Mouse (Mus musculus): ENCODE results near the gene Agk. TPM values are rescaled to one million over a fixed set of nuclear protein-coding genes. Genes with fewer than 3 reads are reported as not detected.

Agk gene
- polyA plus RNA-seq, 1 experiment from 2014 or later: 44.4 TPM

- Histone ChIP-seq H3K9me3 (replicated peaks; ENCODE audit: control insufficient read depth, low read length) (no peaks in the 10 kb centered on the region), H3K9ac (ENCODE audit: low read length) (no peak overlapping the region), H3K4me2 (ENCODE audit: low read depth, low read length) (no peak overlapping the region), H3K27me3 (ENCODE audit: control insufficient read depth, insufficient read depth, low read length) (peaks cover 2% of the 10 kb centered on the region; the same call in 1 of the 2 replicates), H3K4me1 (ENCODE audit: control insufficient read depth, insufficient read depth, low read length) (0 out of 2 replicates have a peak, but pooled peaks cover 2% of the 10 kb centered on the region), H3K4me3 (ENCODE audit: low read length) (no peak overlapping the region), H3K36me3 (ENCODE audit: control insufficient read depth, insufficient read depth) (no peaks in the 10 kb centered on the region), H3K27ac (ENCODE audit: low read length) (no peak overlapping the region)
- no peak for ATAC-seq (replicated peaks; ENCODE audit: extremely low read depth, insufficient read depth, low FRiP score)
- 80% methylated on average over 17 of the region's 17 CpGs for WGBS
Measured at GRCm38 (mm10) chr6:40432346-40433275, 107.6 kb downstream of the Agk start.

GRCm38 (mm10) chr6:40434697-40435096, 109.7 kb downstream of the Agk start:
- Histone ChIP-seq H3K36me3 (ENCODE audit: control insufficient read depth, insufficient read depth) (no peaks in the 10 kb centered on the region), H3K9ac (ENCODE audit: low read length) (no peak overlapping the region), H3K4me3 (ENCODE audit: low read length) (peak overlapping the region; percentile 89), H3K4me2 (ENCODE audit: low read depth, low read length) (peak overlapping the region; percentile 96), H3K4me1 (ENCODE audit: control insufficient read depth, insufficient read depth, low read length) (0 out of 2 replicates have a peak, but pooled peaks cover 2% of the 10 kb centered on the region), H3K27me3 (ENCODE audit: control insufficient read depth, insufficient read depth, low read length) (peaks cover 5% of the 10 kb centered on the region; the same call in 1 of the 2 replicates), H3K9me3 (replicated peaks; ENCODE audit: control insufficient read depth, low read length) (no peaks in the 10 kb centered on the region), H3K27ac (ENCODE audit: low read length) (no peak overlapping the region)
- no peak for ATAC-seq (replicated peaks; ENCODE audit: extremely low read depth, insufficient read depth, low FRiP score)
- WGBS: 13% methylated on average over 7 of the region's 7 CpGs

- Histone ChIP-seq H3K9ac (ENCODE audit: low read length) (peak overlapping the region; percentile 87), H3K4me3 (ENCODE audit: low read length) (peak overlapping the region; percentile 89), H3K27ac (ENCODE audit: low read length) (0 out of 2 replicates have a peak overlapping the region, but pooled peaks have one; percentile 25), H3K4me1 (ENCODE audit: control insufficient read depth, insufficient read depth, low read length) (0 out of 2 replicates have a peak, but pooled peaks cover 2% of the 10 kb centered on the region), H3K27me3 (ENCODE audit: control insufficient read depth, insufficient read depth, low read length) (peaks cover 7% of the 10 kb centered on the region; the same call in 1 of the 2 replicates), H3K36me3 (ENCODE audit: control insufficient read depth, insufficient read depth) (no peaks in the 10 kb centered on the region), H3K4me2 (ENCODE audit: low read depth, low read length) (peak overlapping the region; percentile 96), H3K9me3 (replicated peaks; ENCODE audit: control insufficient read depth, low read length) (no peaks in the 10 kb centered on the region)
- peak; percentile 42 for ATAC-seq (replicated peaks; ENCODE audit: extremely low read depth, insufficient read depth, low FRiP score)
- under 1% methylated on average over 66 of the region's 72 CpGs for WGBS
Measured at GRCm38 (mm10) chr6:40435151-40436046, 110.4 kb downstream of the Agk start.

GRCm38 (mm10) chr6:40436047-40436483, 111.1 kb downstream of the Agk start, which contains the start of gene E330009J07Rik:
TSS of gene E330009J07Rik (minus strand) at chr6:40436135.
- H3K27ac ChIP-seq (ENCODE audit: low read length): 0 out of 2 replicates have a peak within 1 kb of the TSS, but pooled peaks have one; percentile 25
- H3K27me3 ChIP-seq (ENCODE audit: control insufficient read depth, insufficient read depth, low read length): peaks cover 7% of the 10 kb centered on the region; the same call in 1 of the 2 replicates

GRCm38 (mm10) chr6:40438936-40439335, 114.0 kb downstream of the Agk start, which contains the start of gene Wee2:
TSS of gene Wee2 (plus strand) at chr6:40439088.
- Histone ChIP-seq H3K4me3 (ENCODE audit: low read length) (no peak within 1 kb of the TSS), H3K9me3 (replicated peaks; ENCODE audit: control insufficient read depth, low read length) (no peaks in the 10 kb centered on the region), H3K27me3 (ENCODE audit: control insufficient read depth, insufficient read depth, low read length) (peaks cover 7% of the 10 kb centered on the region; the same call in 1 of the 2 replicates), H3K27ac (ENCODE audit: low read length) (no peak within 1 kb of the TSS), H3K36me3 (ENCODE audit: control insufficient read depth, insufficient read depth) (no peaks in the 10 kb centered on the region), H3K4me1 (ENCODE audit: control insufficient read depth, insufficient read depth, low read length) (0 out of 2 replicates have a peak, but pooled peaks cover 2% of the 10 kb centered on the region), H3K4me2 (ENCODE audit: low read depth, low read length) (no peak within 1 kb of the TSS), H3K9ac (ENCODE audit: low read length) (no peak within 1 kb of the TSS)
- 65% methylated on average over 5 of the region's 5 CpGs for WGBS
- no peak for ATAC-seq (replicated peaks; ENCODE audit: extremely low read depth, insufficient read depth, low FRiP score)

More at GRCm38 (mm10) chr6:40436047-40436483, 111.1 kb downstream of the Agk start, which contains the start of gene E330009J07Rik:
- Histone ChIP-seq H3K36me3 (ENCODE audit: control insufficient read depth, insufficient read depth) (no peaks in the 10 kb centered on the region), H3K9me3 (replicated peaks; ENCODE audit: control insufficient read depth, low read length) (no peaks in the 10 kb centered on the region), H3K4me1 (ENCODE audit: control insufficient read depth, insufficient read depth, low read length) (0 out of 2 replicates have a peak, but pooled peaks cover 2% of the 10 kb centered on the region), H3K9ac (ENCODE audit: low read length) (peak within 1 kb of the TSS; percentile 87), H3K4me2 (ENCODE audit: low read depth, low read length) (peak within 1 kb of the TSS; percentile 96), H3K4me3 (ENCODE audit: low read length) (peak within 1 kb of the TSS; percentile 89)
- under 1% methylated on average over 38 of the region's 38 CpGs for WGBS
- peak; percentile 91 for ATAC-seq (replicated peaks; ENCODE audit: extremely low read depth, insufficient read depth, low FRiP score)

DNA sequence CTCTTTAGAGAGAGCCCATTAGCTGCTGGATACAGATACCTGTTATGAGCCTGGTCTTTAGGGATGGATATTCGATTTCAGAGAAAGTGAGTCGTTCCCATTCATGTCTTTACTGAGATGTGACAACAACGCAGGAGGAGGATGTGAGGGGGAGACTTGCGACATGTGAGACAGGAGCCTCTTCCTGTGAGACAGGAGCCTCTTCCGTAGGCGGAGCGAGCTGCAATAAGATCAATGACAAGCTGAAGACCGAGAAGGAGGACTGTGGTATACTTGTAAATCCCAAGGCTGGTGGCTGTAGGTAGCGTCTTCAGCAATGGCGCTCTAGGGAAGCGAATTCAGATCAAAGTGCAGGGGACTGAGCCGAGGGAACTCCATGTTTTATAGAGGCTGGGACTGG, 114.8 kb downstream of the Agk start:
- ATAC-seq (replicated peaks; ENCODE audit: extremely low read depth, insufficient read depth, low FRiP score): no peak
- H3K4me2 ChIP-seq (ENCODE audit: low read depth, low read length): no peak overlapping the region
- no peak overlapping the region for H3K27ac ChIP-seq (ENCODE audit: low read length)
- no peak overlapping the region for H3K4me3 ChIP-seq (ENCODE audit: low read length)
- peaks cover 4% of the 10 kb centered on the region; the same call in 1 of the 2 replicates for H3K27me3 ChIP-seq (ENCODE audit: control insufficient read depth, insufficient read depth, low read length)
- H3K9ac ChIP-seq (ENCODE audit: low read length): no peak overlapping the region
- no peaks in the 10 kb centered on the region for H3K9me3 ChIP-seq (replicated peaks; ENCODE audit: control insufficient read depth, low read length)
- 0 out of 2 replicates have a peak, but pooled peaks cover 2% of the 10 kb centered on the region for H3K4me1 ChIP-seq (ENCODE audit: control insufficient read depth, insufficient read depth, low read length)
- H3K36me3 ChIP-seq (ENCODE audit: control insufficient read depth, insufficient read depth): no peaks in the 10 kb centered on the region
- WGBS: 33% methylated on average over 12 of the region's 12 CpGs

- Histone ChIP-seq H3K4me2 (ENCODE audit: low read depth, low read length) (no peak overlapping the region), H3K27ac (ENCODE audit: low read length) (no peak overlapping the region), H3K4me3 (ENCODE audit: low read length) (no peak overlapping the region), H3K27me3 (ENCODE audit: control insufficient read depth, insufficient read depth, low read length) (peaks cover 4% of the 10 kb centered on the region; the same call in 1 of the 2 replicates), H3K4me1 (ENCODE audit: control insufficient read depth, insufficient read depth, low read length) (no peaks in the 10 kb centered on the region), H3K36me3 (ENCODE audit: control insufficient read depth, insufficient read depth) (no peaks in the 10 kb centered on the region), H3K9ac (ENCODE audit: low read length) (no peak overlapping the region), H3K9me3 (replicated peaks; ENCODE audit: control insufficient read depth, low read length) (no peaks in the 10 kb centered on the region)
- WGBS: 58% methylated on average over 3 of the region's 3 CpGs
- ATAC-seq (replicated peaks; ENCODE audit: extremely low read depth, insufficient read depth, low FRiP score): no peak
Measured at GRCm38 (mm10) chr6:40441276-40441675, 116.3 kb downstream of the Agk start.

DNA sequence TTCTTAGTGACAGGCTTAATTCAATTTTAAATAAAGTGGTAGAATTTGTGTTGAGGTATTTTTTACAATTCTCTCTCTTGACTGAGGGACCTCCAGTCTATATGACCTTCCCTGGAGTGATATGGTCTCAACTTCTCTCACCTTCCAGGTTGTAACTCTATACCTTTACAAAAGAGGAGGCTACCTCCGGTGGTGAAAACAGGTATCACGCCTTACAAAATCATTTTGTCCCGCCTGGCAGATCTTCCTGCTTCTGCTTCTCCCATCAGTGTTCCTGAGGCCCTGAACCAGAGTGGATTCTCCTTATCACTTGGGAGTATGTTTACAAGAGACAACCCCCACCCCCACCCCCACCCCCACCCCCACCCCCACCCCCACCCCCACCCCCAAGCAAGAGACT, 116.8 kb downstream of the Agk start:
- Histone ChIP-seq H3K27me3 (ENCODE audit: control insufficient read depth, insufficient read depth, low read length) (peaks cover 4% of the 10 kb centered on the region; the same call in 1 of the 2 replicates), H3K4me3 (ENCODE audit: low read length) (no peak overlapping the region), H3K27ac (ENCODE audit: low read length) (no peak overlapping the region), H3K36me3 (ENCODE audit: control insufficient read depth, insufficient read depth) (no peaks in the 10 kb centered on the region), H3K4me2 (ENCODE audit: low read depth, low read length) (no peak overlapping the region), H3K9me3 (replicated peaks; ENCODE audit: control insufficient read depth, low read length) (no peaks in the 10 kb centered on the region), H3K9ac (ENCODE audit: low read length) (no peak overlapping the region), H3K4me1 (ENCODE audit: control insufficient read depth, insufficient read depth, low read length) (no peaks in the 10 kb centered on the region)
- ATAC-seq (replicated peaks; ENCODE audit: extremely low read depth, insufficient read depth, low FRiP score): no peak
- WGBS: 34% methylated on average over 3 of the region's 3 CpGs

All from heart, embryonic 16.5 days (tissue).